Mouse (Mus musculus): Measurements from ENCODE around the gene Patl2. TPM values are rescaled to one million over a fixed set of nuclear protein-coding genes. Genes with fewer than 3 reads are reported as not detected.
"Not testable (repeated sequence)": the region's sequence is repeated elsewhere in the genome, so short reads cannot be mapped to it uniquely, and the experiment has no call there.

Patl2 gene
- polyA plus RNA-seq, 1 experiment from 2014 or later = not detected

DNA sequence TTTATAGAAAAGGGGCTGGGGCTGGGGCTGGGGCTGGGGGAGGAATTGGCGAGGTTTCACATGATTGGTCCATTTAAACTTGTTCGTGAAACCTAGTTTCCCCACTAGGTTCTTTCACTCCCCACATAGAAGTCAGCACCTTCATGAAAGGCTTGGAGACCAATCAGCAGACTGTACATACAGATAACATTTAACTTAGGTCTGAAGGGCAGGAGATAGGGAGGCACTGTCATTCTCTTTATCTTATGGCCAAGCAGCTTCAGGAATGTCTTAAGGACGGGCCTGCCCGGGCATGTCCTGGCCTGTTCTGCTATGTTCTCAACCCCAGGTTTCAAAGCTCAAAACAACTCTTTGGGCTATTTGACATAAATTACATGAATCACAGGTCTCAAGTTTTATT, 31.1 kb upstream of the Patl2 start:
- H3K27ac ChIP-seq; H3K36me3 ChIP-seq; H3K4me1 ChIP-seq (replicated peaks); H3K4me3 ChIP-seq; ATAC-seq (ENCODE audit: low FRiP score); H3K9ac ChIP-seq; H3K4me2 ChIP-seq; H3K27me3 ChIP-seq; H3K9me3 ChIP-seq: not testable (repeated sequence)
- WGBS = 91% methylated on average over 4 of the region's 4 CpGs

GRCm38 (mm10) chr2:122210534-122211228, 24.7 kb upstream of the Patl2 start:
- no peaks in the 10 kb centered on the region for H3K27me3 ChIP-seq
- H3K4me2 ChIP-seq = no peak overlapping the region
- ATAC-seq (ENCODE audit: low FRiP score) = no peak; the same call in 1 of the 2 replicates
- no peaks in the 10 kb centered on the region for H3K9me3 ChIP-seq
- H3K9ac ChIP-seq = no peak overlapping the region
- no peak overlapping the region for H3K27ac ChIP-seq
- H3K36me3 ChIP-seq = no peaks in the 10 kb centered on the region
- no peaks in the 10 kb centered on the region for H3K4me1 ChIP-seq (replicated peaks)
- no peak overlapping the region for H3K4me3 ChIP-seq
- WGBS = 25% methylated on average over 3 of the region's 3 CpGs

DNA sequence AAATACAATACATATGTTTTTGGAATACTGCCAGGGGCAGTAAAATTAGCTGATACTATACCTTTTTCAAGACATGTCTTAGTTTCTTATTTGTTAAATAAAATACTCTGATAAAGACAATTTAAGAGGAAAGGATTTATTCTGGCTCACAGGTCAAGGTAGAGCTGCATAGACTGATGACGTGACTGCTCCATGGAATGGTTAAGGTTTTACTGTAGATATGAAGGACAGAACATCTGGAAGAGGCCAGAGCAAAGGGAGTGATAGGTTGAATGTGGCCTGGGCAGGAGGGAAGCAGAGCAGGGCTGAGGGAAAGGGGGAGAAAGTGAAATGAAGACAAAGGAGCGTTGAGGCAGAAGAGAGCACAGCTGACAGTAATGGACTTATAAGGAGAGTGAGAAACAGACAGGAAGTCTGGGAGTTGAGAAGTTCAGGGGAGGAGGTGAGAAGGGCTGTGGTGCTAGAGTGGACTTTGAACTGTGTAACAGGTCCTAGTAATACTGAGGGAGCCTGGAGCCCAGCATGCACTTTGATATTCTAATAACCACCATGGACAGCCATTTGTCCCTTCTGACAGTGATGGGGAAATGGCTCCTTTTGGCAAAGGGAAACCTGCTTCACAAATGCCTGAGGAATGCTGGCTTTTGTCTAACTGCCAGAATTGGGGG, 20.6 kb upstream of the Patl2 start:
- H3K4me3 ChIP-seq = no peak overlapping the region
- H3K4me1 ChIP-seq (replicated peaks) = no peaks in the 10 kb centered on the region
- H3K4me2 ChIP-seq = no peak overlapping the region
- no peaks in the 10 kb centered on the region for H3K9me3 ChIP-seq
- no peaks in the 10 kb centered on the region for H3K27me3 ChIP-seq
- H3K36me3 ChIP-seq = no peaks in the 10 kb centered on the region
- no peak overlapping the region for H3K9ac ChIP-seq
- ATAC-seq (ENCODE audit: low FRiP score) = no peak
- WGBS = 62% methylated on average over 2 of the region's 2 CpGs
- H3K27ac ChIP-seq = no peak overlapping the region

DNA sequence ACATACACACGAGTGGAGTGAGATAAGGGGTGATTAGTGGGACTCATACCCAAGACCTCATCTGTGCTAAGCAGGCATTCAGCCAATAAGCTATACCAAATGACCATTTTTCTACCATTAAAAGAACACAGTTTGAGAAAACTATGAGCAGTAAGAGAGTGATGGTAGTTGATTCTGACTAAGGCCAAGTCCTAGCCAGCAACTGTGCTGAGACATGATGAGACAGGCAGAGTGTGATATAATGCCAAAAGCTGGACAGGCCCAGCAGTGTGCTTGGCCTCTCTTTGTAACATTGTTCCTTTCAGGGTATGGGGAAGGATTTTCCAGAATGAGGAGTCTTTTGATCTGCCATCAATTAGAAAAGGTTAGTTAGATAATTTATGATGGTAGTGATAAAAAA, 15.5 kb upstream of the Patl2 start:
- H3K36me3 ChIP-seq = no peaks in the 10 kb centered on the region
- H3K27ac ChIP-seq = no peak overlapping the region
- no peak overlapping the region for H3K4me2 ChIP-seq
- H3K27me3 ChIP-seq = no peaks in the 10 kb centered on the region
- no peak overlapping the region for H3K9ac ChIP-seq
- WGBS = 95% methylated on average over 1 of the region's 1 CpGs
- H3K4me1 ChIP-seq (replicated peaks) = no peaks in the 10 kb centered on the region
- ATAC-seq (ENCODE audit: low FRiP score) = no peak
- H3K9me3 ChIP-seq = no peaks in the 10 kb centered on the region
- H3K4me3 ChIP-seq = no peak overlapping the region

DNA sequence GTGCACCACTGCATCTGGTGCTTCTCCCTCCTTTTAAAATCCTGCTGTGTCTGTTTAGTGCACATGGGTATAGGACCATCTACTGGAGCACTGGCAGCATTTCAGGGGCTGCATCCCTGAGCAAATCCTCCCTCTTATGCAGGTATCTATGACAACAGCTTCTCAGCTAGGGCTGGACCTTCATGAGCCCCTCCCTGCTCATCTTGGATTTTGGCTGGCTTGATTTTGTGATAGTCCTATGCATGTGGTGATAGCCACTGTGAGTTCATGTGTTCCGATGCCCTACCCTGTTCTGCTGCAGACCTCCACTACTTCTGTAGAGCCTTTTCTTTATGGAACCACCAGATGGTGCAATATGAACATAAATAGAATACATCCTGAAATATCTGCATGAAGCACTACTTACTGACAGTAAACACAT, 8.5 kb upstream of the Patl2 start:
- no peaks in the 10 kb centered on the region for H3K27me3 ChIP-seq
- no peak overlapping the region for H3K9ac ChIP-seq
- WGBS = 68% methylated on average over 1 of the region's 1 CpGs
- H3K9me3 ChIP-seq = no peaks in the 10 kb centered on the region
- H3K36me3 ChIP-seq = no peaks in the 10 kb centered on the region
- peak; percentile 78 for ATAC-seq (ENCODE audit: low FRiP score)
- no peak overlapping the region for H3K27ac ChIP-seq
- H3K4me1 ChIP-seq (replicated peaks) = no peaks in the 10 kb centered on the region
- no peak overlapping the region for H3K4me3 ChIP-seq
- no peak overlapping the region for H3K4me2 ChIP-seq

GRCm38 (mm10) chr2:122191849-122192248, 5.9 kb upstream of the Patl2 start:
- WGBS = 79% methylated on average over 3 of the region's 3 CpGs
- no peak for ATAC-seq (ENCODE audit: low FRiP score)
- H3K27me3 ChIP-seq = no peaks in the 10 kb centered on the region

GRCm38 (mm10) chr2:122186751-122187150, 762 bp upstream of the Patl2 start:
- no peak overlapping the region for H3K27ac ChIP-seq
- 96% methylated on average over 3 of the region's 3 CpGs for WGBS

More at GRCm38 (mm10) chr2:122191849-122192248, 5.9 kb upstream of the Patl2 start:
- Histone ChIP-seq H3K4me1 (replicated peaks) (no peaks in the 10 kb centered on the region), H3K36me3 (no peaks in the 10 kb centered on the region), H3K27ac (no peak overlapping the region), H3K9me3 (no peaks in the 10 kb centered on the region), H3K4me3 (no peak overlapping the region), H3K4me2 (no peak overlapping the region), H3K9ac (no peak overlapping the region)

DNA sequence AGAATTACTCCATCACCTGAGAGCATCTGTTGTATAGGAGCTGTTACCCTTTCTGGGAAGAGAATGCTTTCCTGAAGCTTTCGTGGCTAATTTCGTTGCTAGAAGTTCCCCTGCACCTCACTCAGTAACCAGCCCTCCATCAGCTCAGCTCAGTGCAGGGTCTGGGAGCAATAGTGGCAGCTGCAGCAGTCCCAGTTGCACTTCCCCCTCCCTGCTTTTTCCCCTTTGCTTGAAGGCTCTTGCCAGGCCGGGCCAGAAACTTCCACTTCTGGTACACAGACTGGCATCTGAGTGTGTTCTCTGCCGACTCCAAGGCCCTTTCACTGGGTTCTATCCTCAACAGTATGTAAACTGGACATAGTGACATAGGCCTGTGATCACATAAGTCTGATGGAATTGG, 903 bp downstream of the Patl2 start:
- H3K36me3 ChIP-seq = no peaks in the 10 kb centered on the region
- H3K4me1 ChIP-seq (replicated peaks) = no peaks in the 10 kb centered on the region
- H3K4me2 ChIP-seq = no peak overlapping the region
- no peak for ATAC-seq (ENCODE audit: low FRiP score)
- no peaks in the 10 kb centered on the region for H3K9me3 ChIP-seq
- H3K9ac ChIP-seq = no peak overlapping the region
- no peaks in the 10 kb centered on the region for H3K27me3 ChIP-seq
- no peak overlapping the region for H3K4me3 ChIP-seq
- H3K27ac ChIP-seq = no peak overlapping the region
- 85% methylated on average over 4 of the region's 4 CpGs for WGBS

More at GRCm38 (mm10) chr2:122186751-122187150, 762 bp upstream of the Patl2 start:
- Histone ChIP-seq H3K27me3 (no peaks in the 10 kb centered on the region), H3K36me3 (no peaks in the 10 kb centered on the region), H3K9ac (no peak overlapping the region), H3K9me3 (no peaks in the 10 kb centered on the region), H3K4me2 (no peak overlapping the region), H3K4me3 (no peak overlapping the region), H3K4me1 (replicated peaks) (no peaks in the 10 kb centered on the region)
- ATAC-seq (ENCODE audit: low FRiP score) = no peak

GRCm38 (mm10) chr2:122180051-122180822, 5.8 kb downstream of the Patl2 start:
- H3K4me1 ChIP-seq (replicated peaks) = no peaks in the 10 kb centered on the region
- WGBS = 79% methylated on average over 8 of the region's 8 CpGs

GRCm38 (mm10) chr2:122172188-122172587, 13.8 kb downstream of the Patl2 start:
- H3K27ac ChIP-seq = no peak overlapping the region
- WGBS = 95% methylated on average over 2 of the region's 2 CpGs
- H3K36me3 ChIP-seq = no peaks in the 10 kb centered on the region
- no peak overlapping the region for H3K4me3 ChIP-seq
- no peak overlapping the region for H3K4me2 ChIP-seq
- H3K4me1 ChIP-seq (replicated peaks) = no peaks in the 10 kb centered on the region
- ATAC-seq (ENCODE audit: low FRiP score) = no peak
- no peaks in the 10 kb centered on the region for H3K27me3 ChIP-seq
- no peak overlapping the region for H3K9ac ChIP-seq
- H3K9me3 ChIP-seq = no peaks in the 10 kb centered on the region

More at GRCm38 (mm10) chr2:122180051-122180822, 5.8 kb downstream of the Patl2 start:
- no peaks in the 10 kb centered on the region for H3K27me3 ChIP-seq
- H3K9ac ChIP-seq = no peak overlapping the region
- no peaks in the 10 kb centered on the region for H3K9me3 ChIP-seq
- H3K36me3 ChIP-seq = no peaks in the 10 kb centered on the region
- no peak overlapping the region for H3K4me2 ChIP-seq
- ATAC-seq (ENCODE audit: low FRiP score) = no peak
- no peak overlapping the region for H3K27ac ChIP-seq
- no peak overlapping the region for H3K4me3 ChIP-seq

GRCm38 (mm10) chr2:122171292-122171691, 14.7 kb downstream of the Patl2 start:
- Histone ChIP-seq H3K27me3 (no peaks in the 10 kb centered on the region), H3K36me3 (no peaks in the 10 kb centered on the region), H3K4me1 (replicated peaks) (no peaks in the 10 kb centered on the region), H3K9me3 (no peaks in the 10 kb centered on the region), H3K4me3 (no peak overlapping the region), H3K4me2 (no peak overlapping the region), H3K27ac (no peak overlapping the region), H3K9ac (no peak overlapping the region)
- WGBS = 93% methylated on average over 6 of the region's 6 CpGs
- no peak for ATAC-seq (ENCODE audit: low FRiP score)

DNA sequence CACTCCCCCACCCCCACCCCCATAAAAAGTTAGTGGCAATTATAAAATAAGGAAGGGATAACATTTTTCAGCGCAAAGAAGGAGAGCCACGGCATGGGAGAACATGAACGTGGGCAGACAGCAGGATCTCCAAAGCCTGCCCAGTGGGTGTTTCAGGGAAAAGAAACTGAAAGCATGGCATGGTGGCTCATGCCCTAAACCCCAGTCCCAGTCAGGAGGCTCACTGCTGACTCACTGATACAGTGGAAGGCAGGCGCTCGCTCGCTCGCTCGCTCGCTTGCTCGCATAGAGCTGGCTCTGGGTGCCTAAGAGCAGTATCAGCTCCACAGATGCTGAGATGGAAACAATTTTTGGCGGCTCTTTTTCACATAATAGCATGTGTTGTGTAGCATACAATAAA, 21.7 kb downstream of the Patl2 start:
- no peak overlapping the region for H3K4me3 ChIP-seq
- H3K27ac ChIP-seq = no peak overlapping the region
- no peak overlapping the region for H3K9ac ChIP-seq
- H3K4me1 ChIP-seq (replicated peaks) = no peaks in the 10 kb centered on the region
- no peaks in the 10 kb centered on the region for H3K27me3 ChIP-seq
- no peaks in the 10 kb centered on the region for H3K36me3 ChIP-seq
- WGBS = 88% methylated on average over 11 of the region's 11 CpGs
- no peak for ATAC-seq (ENCODE audit: low FRiP score)
- H3K4me2 ChIP-seq = no peak overlapping the region
- H3K9me3 ChIP-seq = no peaks in the 10 kb centered on the region
